Mouse (Mus musculus): ENCODE measurements at regions not wholly inside any gene's neighbourhood (a gene's known extent, or its start where the extent isn't known, plus 50 kb on each side); places are given as distances from the start of the nearest gene placed in this dataset.

GRCm38 (mm10) chr14:46546146-46546545 lies 155.7 kb upstream of the Bmp4 start:
- Histone ChIP-seq H3K4me1 (ENCODE audit: control insufficient read depth, insufficient read depth, low read length) (no peaks in the 10 kb centered on the region), H3K27ac (ENCODE audit: insufficient read depth, low read length) (no peak overlapping the region), H3K4me3 (ENCODE audit: insufficient read depth, low read length) (no peak overlapping the region)

DNA sequence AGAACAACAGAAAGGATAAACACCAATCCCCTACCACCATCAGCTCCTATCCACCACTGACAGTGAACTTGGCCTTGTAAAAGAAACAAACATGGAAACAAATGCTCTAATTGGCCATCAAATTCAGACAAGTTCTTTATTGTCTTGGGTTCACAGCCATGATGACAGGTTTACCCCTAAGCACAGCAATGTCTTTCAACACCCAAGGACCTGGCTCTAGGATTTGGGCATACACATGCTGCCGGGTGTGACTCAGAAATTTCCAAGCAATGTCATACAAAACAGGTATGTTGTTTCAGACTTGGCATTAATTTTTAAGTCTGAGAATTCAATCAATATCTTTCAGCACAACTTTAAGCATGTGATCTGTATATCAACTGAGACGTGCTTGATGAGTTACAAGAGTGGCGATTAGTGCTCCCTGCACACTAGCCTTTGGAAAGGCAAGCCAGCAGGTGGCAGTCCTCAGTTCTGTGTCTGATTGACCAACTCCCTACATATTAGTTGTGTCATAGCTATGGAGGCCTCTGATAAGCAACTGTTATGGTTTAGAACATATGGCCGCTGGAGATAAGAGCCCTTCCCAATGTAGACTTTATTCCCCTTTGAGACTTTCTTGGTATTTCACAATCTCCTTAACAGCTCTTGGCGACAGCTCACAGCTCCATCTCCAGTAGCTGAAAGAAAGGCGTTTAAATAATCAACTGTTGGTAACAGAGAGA lies 149.2 kb upstream of the Bmp4 start:
- no peaks in the 10 kb centered on the region for H3K4me1 ChIP-seq (ENCODE audit: control insufficient read depth, insufficient read depth, low read length)
- TF ChIP-seq POLR2A (IDR thresholded peaks at IDR 0.05; ENCODE audit: extremely low read depth, insufficient read depth, low read length): no peak
- TF ChIP-seq CTCF (IDR thresholded peaks at IDR 0.05; ENCODE audit: extremely low read depth, insufficient read depth, low read length): no peak
- H3K4me3 ChIP-seq (ENCODE audit: insufficient read depth, low read length): no peak overlapping the region
- no peak overlapping the region for H3K27ac ChIP-seq (ENCODE audit: insufficient read depth, low read length)

More at GRCm38 (mm10) chr14:46546146-46546545, 155.7 kb upstream of the Bmp4 start:
- TF ChIP-seq POLR2A (IDR thresholded peaks at IDR 0.05; ENCODE audit: extremely low read depth, insufficient read depth, low read length) (no peak), CTCF (IDR thresholded peaks at IDR 0.05; ENCODE audit: extremely low read depth, insufficient read depth, low read length) (no peak)

GRCm38 (mm10) chr14:46536002-46536762 lies 145.7 kb upstream of the Bmp4 start:
- TF ChIP-seq POLR2A (IDR thresholded peaks at IDR 0.05; ENCODE audit: extremely low read depth, insufficient read depth, low read length) (no peak), CTCF (IDR thresholded peaks at IDR 0.05; ENCODE audit: extremely low read depth, insufficient read depth, low read length) (no peak)
- Histone ChIP-seq H3K4me1 (ENCODE audit: control insufficient read depth, insufficient read depth, low read length) (no peaks in the 10 kb centered on the region), H3K27ac (ENCODE audit: insufficient read depth, low read length) (no peak overlapping the region), H3K4me3 (ENCODE audit: insufficient read depth, low read length) (no peak overlapping the region)

DNA sequence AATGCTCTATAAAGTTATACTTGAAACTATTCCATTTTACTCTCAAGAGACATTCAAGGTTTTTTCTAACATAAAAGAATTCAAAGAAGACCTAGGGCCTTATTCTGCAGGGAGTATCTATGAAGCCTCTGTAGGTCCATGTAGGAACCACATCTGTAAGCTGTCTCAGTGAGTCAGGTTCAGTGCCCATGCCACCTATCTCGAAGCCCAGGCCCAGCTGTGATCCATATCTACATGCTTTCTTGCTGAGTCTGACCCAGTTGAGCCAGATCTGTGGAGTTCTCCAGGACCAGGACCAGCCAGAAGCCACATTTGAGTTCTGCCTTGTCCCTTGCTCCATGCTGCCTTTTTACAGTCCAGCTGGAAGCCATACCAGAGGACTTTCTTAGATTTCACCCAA lies 142.2 kb upstream of the Bmp4 start:
- H3K4me1 ChIP-seq (ENCODE audit: control insufficient read depth, insufficient read depth, low read length): no peaks in the 10 kb centered on the region
- TF ChIP-seq POLR2A (IDR thresholded peaks at IDR 0.05; ENCODE audit: extremely low read depth, insufficient read depth, low read length) (no peak), CTCF (IDR thresholded peaks at IDR 0.05; ENCODE audit: extremely low read depth, insufficient read depth, low read length) (no peak)
- no peak overlapping the region for H3K27ac ChIP-seq (ENCODE audit: insufficient read depth, low read length)
- no peak overlapping the region for H3K4me3 ChIP-seq (ENCODE audit: insufficient read depth, low read length)

DNA sequence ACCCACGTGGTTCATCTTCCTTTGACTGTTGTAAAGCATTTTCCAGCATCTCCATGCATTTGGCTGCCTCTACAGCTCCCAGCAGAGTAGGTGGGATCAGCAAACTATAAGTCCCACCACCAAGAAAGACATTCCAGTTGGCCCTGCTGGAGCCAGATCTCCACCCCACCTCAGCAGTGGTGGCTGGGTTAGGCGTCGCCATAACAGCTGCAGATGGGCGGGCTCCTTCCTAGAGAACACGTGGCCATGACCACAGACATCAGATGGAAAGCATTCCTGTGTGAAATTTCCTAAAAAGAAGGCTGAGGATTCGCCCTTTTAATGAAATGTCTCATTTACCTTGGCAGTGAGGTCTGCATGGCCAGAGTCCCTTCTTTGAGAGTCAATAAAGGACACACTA lies 140.0 kb upstream of the Bmp4 start:
- no peak overlapping the region for H3K27ac ChIP-seq (ENCODE audit: insufficient read depth, low read length)
- TF ChIP-seq POLR2A (IDR thresholded peaks at IDR 0.05; ENCODE audit: extremely low read depth, insufficient read depth, low read length) (no peak), CTCF (IDR thresholded peaks at IDR 0.05; ENCODE audit: extremely low read depth, insufficient read depth, low read length) (no peak)
- H3K4me3 ChIP-seq (ENCODE audit: insufficient read depth, low read length): no peak overlapping the region
- H3K4me1 ChIP-seq (ENCODE audit: control insufficient read depth, insufficient read depth, low read length): no peaks in the 10 kb centered on the region

- no peak overlapping the region for H3K27ac ChIP-seq (ENCODE audit: insufficient read depth, low read length)
- H3K4me3 ChIP-seq (ENCODE audit: insufficient read depth, low read length): no peak overlapping the region
- TF ChIP-seq POLR2A (IDR thresholded peaks at IDR 0.05; ENCODE audit: extremely low read depth, insufficient read depth, low read length): no peak
- no peak for TF ChIP-seq CTCF (IDR thresholded peaks at IDR 0.05; ENCODE audit: extremely low read depth, insufficient read depth, low read length)
- no peaks in the 10 kb centered on the region for H3K4me1 ChIP-seq (ENCODE audit: control insufficient read depth, insufficient read depth, low read length)
Measured at GRCm38 (mm10) chr14:46529086-46529715, 138.7 kb upstream of the Bmp4 start.

DNA sequence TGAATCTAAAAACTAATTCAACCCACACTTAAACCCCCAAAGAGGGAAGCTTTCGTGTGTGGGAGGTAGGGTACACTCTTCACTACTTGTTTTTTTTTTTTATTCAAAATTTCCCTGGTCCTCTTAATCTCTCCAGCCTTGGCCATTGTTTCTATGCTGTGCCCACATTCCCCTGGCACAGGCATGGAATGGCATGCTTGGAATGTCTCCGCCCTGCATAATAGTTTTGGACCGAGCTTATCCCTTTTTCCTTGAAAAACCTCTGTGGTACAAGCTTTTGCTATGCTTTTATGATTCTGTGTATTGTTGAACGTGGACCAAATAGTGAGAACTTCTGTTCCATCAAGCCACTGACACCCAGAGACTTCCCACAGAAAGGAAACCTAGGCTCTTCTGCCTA lies 126.8 kb upstream of the Bmp4 start:
- H3K27ac ChIP-seq (ENCODE audit: insufficient read depth, low read length): no peak overlapping the region
- H3K4me1 ChIP-seq (ENCODE audit: control insufficient read depth, insufficient read depth, low read length): no peaks in the 10 kb centered on the region
- no peak overlapping the region for H3K4me3 ChIP-seq (ENCODE audit: insufficient read depth, low read length)
- no peak for TF ChIP-seq POLR2A (IDR thresholded peaks at IDR 0.05; ENCODE audit: extremely low read depth, insufficient read depth, low read length)
- no peak for TF ChIP-seq CTCF (IDR thresholded peaks at IDR 0.05; ENCODE audit: extremely low read depth, insufficient read depth, low read length)

- Histone ChIP-seq H3K27ac (ENCODE audit: insufficient read depth, low read length) (no peak overlapping the region), H3K4me3 (ENCODE audit: insufficient read depth, low read length) (no peak overlapping the region), H3K4me1 (ENCODE audit: control insufficient read depth, insufficient read depth, low read length) (no peaks in the 10 kb centered on the region)
- no peak for TF ChIP-seq POLR2A (IDR thresholded peaks at IDR 0.05; ENCODE audit: extremely low read depth, insufficient read depth, low read length)
- TF ChIP-seq CTCF (IDR thresholded peaks at IDR 0.05; ENCODE audit: extremely low read depth, insufficient read depth, low read length): no peak
Measured at GRCm38 (mm10) chr14:46516285-46516684, 125.8 kb upstream of the Bmp4 start.

- H3K27ac ChIP-seq (ENCODE audit: insufficient read depth, low read length): no peak overlapping the region
- H3K4me1 ChIP-seq (ENCODE audit: control insufficient read depth, insufficient read depth, low read length): no peaks in the 10 kb centered on the region
- no peak for TF ChIP-seq CTCF (IDR thresholded peaks at IDR 0.05; ENCODE audit: extremely low read depth, insufficient read depth, low read length)
- no peak for TF ChIP-seq POLR2A (IDR thresholded peaks at IDR 0.05; ENCODE audit: extremely low read depth, insufficient read depth, low read length)
- H3K4me3 ChIP-seq (ENCODE audit: insufficient read depth, low read length): no peak overlapping the region
Measured at GRCm38 (mm10) chr14:46514262-46514932, 123.9 kb upstream of the Bmp4 start.
